Mouse (Mus musculus) stomach, postnatal 0 days (tissue): ENCODE measurements around the gene Foxr1. TPM values are rescaled to one million over a fixed set of nuclear protein-coding genes. Genes with fewer than 3 reads are reported as not detected.
A peak's percentile ranks its signal among the peaks of the same experiment; 100 is the strongest.
"Not testable (repeated sequence)": the region's sequence is repeated elsewhere in the genome, so short reads cannot be mapped to it uniquely, and the experiment has no call there.

Source experiments
- ATAC-seq: fragments of 200-750 bp; cut with Nextera tagmentation; 2 replicates; pipeline ENCODE4 v1.8.0; 2017; ENCODE audit not compliant: low FRiP score, low TSS enrichment
- DNase-seq: peaks from one replicate; pipeline ENCODE4 v3.0.0-alpha.2; 2016; ENCODE audit warnings: low spot score
- H3K27ac ChIP-seq: fragments of 300-500 bp; sonication (generic); replicated peaks from 2 replicates; pipeline ENCODE4 v1.5.1; 2014; ENCODE audit warnings: mild to moderate bottlenecking, control low read depth
- H3K27me3 ChIP-seq: fragments of 300-500 bp; sonication (generic); 2 replicates; pipeline ENCODE4 v1.6.1; 2014; ENCODE audit warnings: low read length; ENCODE audit not compliant: control insufficient read depth, insufficient read depth
- H3K36me3 ChIP-seq: fragments of 300-500 bp; sonication (generic); 2 replicates; pipeline ENCODE4 v1.6.1; 2014; ENCODE audit warnings: low read length, mixed read lengths; ENCODE audit not compliant: control insufficient read depth, insufficient read depth
- H3K4me1 ChIP-seq: fragments of 300-500 bp; sonication (generic); replicated peaks from 2 replicates; pipeline ENCODE4 v1.6.1; 2014; ENCODE audit warnings: antibody characterized with exemption; ENCODE audit not compliant: control insufficient read depth, insufficient read depth
- H3K4me2 ChIP-seq: fragments of 300-500 bp; sonication (generic); replicated peaks from 2 replicates; pipeline ENCODE4 v1.6.1; 2014; ENCODE audit warnings: low read depth, mild to moderate bottlenecking, control low read depth, moderate library complexity
- H3K4me3 ChIP-seq: fragments of 300-500 bp; sonication (generic); 2 replicates; pipeline ENCODE4 v1.5.1; 2014; ENCODE audit warnings: low read depth, low read length, control low read depth
- H3K9ac ChIP-seq: fragments of 300-500 bp; sonication (generic); 2 replicates; pipeline ENCODE4 v1.6.1; 2014; ENCODE audit warnings: mild to moderate bottlenecking, low read length, control low read depth, mixed read lengths
- H3K9me3 ChIP-seq: fragments of 300-500 bp; sonication (generic); 2 replicates; pipeline ENCODE4 v1.6.1; 2016; ENCODE audit warnings: low read length; ENCODE audit not compliant: control insufficient read depth
- CTCF ChIP-seq: IDR thresholded peaks from 2 replicates; pipeline ENCODE4 v1.5.1; 2016; ENCODE audit warnings: antibody characterized with exemption, low read depth, mild to moderate bottlenecking, moderate library complexity
- EP300 ChIP-seq: optimal IDR thresholded peaks from 2 replicates; pipeline ENCODE3; 2016; ENCODE audit warnings: antibody characterized with exemption
- WGBS: fragments of 180-500 bp; shearing (Covaris S2); extraction: QIAGEN DNeasy Blood & Tissue Kit; methylation state at CpG from one replicate; pipeline ENCODE4 v1.1.7; 2014; 5-methylcytosine and 5-hydroxymethylcytosine counted together
- polyA plus RNA-seq: library from polyadenylated mRNA; unstranded; fragments of >200 nt; fragmentation: Nextera tagmentation; extraction: Ambion mirVana; gene quantifications from 2 replicates; pipeline ENCODE4 v1.2.1, GENCODE M21; 2015

The Foxr1 gene
- polyA plus RNA-seq, 1 experiment from 2014 or later = 0.05 TPM

DNA sequence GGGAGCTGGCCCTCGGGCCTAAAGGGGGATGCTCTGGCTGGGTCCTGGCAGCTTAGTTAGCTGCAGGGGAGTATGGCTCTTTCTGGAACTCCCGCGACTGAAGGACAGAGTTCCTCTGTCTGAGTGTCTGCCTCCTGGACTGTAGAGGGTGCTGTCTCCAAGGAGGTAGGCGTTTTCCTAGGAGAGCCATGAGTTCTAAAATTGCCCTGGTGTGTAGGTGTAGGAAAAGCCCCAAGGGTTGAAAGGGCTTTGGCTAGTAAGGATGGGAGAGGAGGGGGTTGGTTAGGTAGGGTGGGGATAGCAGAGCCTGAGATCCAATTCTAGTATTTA, 13.9 kb upstream of the Foxr1 start, which contains the start of gene Upk2:
TSS of gene Upk2 (minus strand) at position 86 of the 330 bp plus-strand sequence.
- no peaks in the 10 kb centered on the region for H3K36me3 ChIP-seq
- H3K27ac ChIP-seq = no peak within 1 kb of the TSS
- TF ChIP-seq CTCF (peak; percentile 62), EP300 (no peak)
- 39% methylated on average over 4 of the region's 4 CpGs for WGBS
- no peaks in the 10 kb centered on the region for H3K9me3 ChIP-seq
- no peaks in the 10 kb centered on the region for H3K27me3 ChIP-seq
- H3K4me1 ChIP-seq = no peaks in the 10 kb centered on the region
- peak within 1 kb of the TSS; percentile 24; the same call in 1 of the 2 replicates for H3K4me2 ChIP-seq
- H3K4me3 ChIP-seq = no peak within 1 kb of the TSS
- peak; percentile 30 for DNase-seq
- peak; percentile 40 for ATAC-seq
- H3K9ac ChIP-seq = no peak within 1 kb of the TSS

DNA sequence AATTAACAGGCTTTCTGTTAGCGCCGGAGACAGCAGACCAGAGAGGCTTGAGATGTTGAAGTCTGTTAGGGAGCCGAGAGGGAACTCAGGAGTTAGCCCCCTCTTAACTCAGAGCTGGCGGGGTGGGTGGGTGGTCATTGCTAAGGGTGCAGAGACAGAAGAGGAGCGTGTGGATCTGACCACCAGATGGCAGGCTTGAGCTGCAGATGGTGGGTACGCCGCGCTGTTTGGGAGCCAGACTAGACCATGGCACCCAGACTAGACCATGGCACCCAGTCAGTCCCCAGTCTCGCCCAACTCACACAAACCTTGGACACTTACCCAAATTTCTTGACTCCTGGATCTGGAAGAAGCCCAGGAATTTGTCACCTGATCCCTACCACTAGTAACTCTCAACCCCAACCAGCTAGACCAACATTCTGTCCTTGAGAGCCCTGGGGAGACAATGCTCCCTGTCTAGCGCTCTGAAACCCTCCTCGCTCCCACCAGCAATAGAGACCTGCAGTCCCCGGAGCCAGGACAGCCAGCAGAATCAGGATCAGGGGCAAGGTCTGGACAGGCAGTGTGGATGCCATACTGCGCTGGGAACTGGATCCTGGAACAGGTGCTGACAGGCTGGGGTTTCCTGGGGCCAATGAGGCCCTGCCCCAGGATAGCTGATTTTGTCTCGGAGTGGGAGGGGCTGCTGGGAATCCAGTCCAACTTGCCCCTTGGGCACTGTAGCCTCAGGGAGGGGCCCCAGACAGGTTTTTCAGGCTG, 13.4 kb upstream of the Foxr1 start:
- DNase-seq = peak; percentile 86
- Histone ChIP-seq H3K27me3 (no peaks in the 10 kb centered on the region), H3K27ac (no peak overlapping the region), H3K9ac (no peak overlapping the region), H3K4me1 (no peaks in the 10 kb centered on the region), H3K4me3 (no peak overlapping the region), H3K9me3 (no peaks in the 10 kb centered on the region), H3K4me2 (peak overlapping the region; percentile 24; the same call in 1 of the 2 replicates), H3K36me3 (no peaks in the 10 kb centered on the region)
- peak; percentile 84 for ATAC-seq
- TF ChIP-seq CTCF (peak; percentile 92), EP300 (no peak)
- 13% methylated on average over 14 of the region's 14 CpGs for WGBS

DNA sequence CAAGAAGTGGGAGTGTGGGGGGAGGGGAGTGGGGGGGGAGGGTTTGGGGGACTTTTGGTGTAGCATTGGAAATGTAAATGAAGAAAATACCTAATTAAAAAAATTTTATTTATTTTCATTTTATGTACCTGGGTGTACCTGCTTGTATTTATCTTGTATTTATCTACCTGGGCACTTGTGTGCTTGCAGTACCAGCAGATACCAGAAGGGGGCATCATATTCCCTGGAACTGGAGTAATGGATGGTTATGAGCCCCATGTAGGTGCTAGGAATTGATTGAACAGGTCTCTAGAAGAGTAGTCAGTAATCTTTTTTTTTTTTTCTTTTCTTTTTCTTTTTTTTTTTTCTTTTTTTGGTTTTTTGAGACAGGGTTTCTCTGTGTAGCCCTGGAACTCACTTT, 9.5 kb upstream of the Foxr1 start:
- Histone ChIP-seq H3K9me3 (no peaks in the 10 kb centered on the region), H3K27ac (no peak overlapping the region), H3K36me3 (no peaks in the 10 kb centered on the region), H3K4me3 (no peak overlapping the region), H3K4me1 (no peaks in the 10 kb centered on the region), H3K9ac (no peak overlapping the region), H3K4me2 (no peak overlapping the region), H3K27me3 (no peaks in the 10 kb centered on the region)
- ATAC-seq (no peak), DNase-seq (no peak)
- TF ChIP-seq CTCF = peak; percentile 56
- TF ChIP-seq EP300 = no peak

DNA sequence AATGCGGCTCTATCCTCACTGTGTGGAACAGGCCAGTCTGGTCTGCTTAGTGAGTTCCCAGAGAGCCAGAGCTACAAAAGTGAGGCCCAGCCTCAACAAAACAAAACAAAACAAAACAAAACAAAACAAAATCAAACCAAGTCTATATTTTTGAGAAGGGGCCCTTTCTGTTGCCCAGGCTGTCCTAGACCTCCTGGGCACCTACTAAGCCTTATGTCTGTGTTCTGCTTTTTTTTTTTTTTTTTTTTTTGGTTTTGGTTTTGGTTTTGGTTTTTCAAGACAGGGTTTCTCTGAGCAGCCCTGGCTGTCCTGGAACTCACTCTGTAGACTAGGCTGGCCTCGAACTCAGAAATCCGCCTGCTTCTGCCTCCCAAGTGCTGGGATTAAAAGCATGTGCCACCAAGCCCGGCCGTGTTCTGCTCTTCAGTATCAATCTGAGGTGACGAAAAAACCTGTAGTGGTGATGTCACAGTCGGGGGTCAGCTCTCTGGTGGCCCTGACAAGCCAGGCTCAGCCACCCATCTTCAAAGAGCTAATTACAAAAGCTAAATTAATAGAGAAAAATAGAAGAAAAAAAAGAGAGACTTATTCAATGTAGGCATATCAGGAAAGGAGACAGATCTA, 3.6 kb upstream of the Foxr1 start:
- H3K27me3 ChIP-seq, H3K9me3 ChIP-seq, H3K4me3 ChIP-seq, ATAC-seq, DNase-seq, H3K9ac ChIP-seq, H3K4me1 ChIP-seq, H3K27ac ChIP-seq, H3K4me2 ChIP-seq, H3K36me3 ChIP-seq: not testable (repeated sequence)
- WGBS = 79% methylated on average over 7 of the region's 7 CpGs

DNA sequence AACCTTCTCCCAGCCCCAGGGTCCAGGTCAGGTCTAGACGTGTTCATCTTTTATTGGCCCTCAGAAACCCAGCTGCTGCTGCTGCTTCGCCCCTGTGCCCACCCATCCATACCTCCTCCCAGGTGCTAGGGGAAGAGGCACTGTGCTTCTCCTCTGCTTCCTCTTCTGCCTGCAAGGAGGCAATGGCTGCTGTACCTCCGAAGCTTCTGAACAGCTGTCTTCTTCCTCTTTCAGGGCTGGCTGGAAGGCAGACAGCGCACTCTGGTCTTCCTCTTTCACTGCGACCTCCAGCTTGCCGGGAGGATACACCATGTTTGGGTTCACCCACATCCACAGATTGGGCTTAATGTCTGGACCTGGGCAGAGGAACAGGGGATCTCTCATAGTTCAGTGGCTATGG, 5.2 kb downstream of the Foxr1 start:
- ATAC-seq (no peak), DNase-seq (no peak)
- TF ChIP-seq EP300 = no peak
- no peak for TF ChIP-seq CTCF
- Histone ChIP-seq H3K27ac (no peak overlapping the region), H3K4me2 (no peak overlapping the region), H3K4me1 (no peaks in the 10 kb centered on the region), H3K27me3 (no peaks in the 10 kb centered on the region), H3K9ac (no peak overlapping the region), H3K4me3 (no peak overlapping the region), H3K36me3 (no peaks in the 10 kb centered on the region), H3K9me3 (no peaks in the 10 kb centered on the region)
- 74% methylated on average over 6 of the region's 6 CpGs for WGBS

DNA sequence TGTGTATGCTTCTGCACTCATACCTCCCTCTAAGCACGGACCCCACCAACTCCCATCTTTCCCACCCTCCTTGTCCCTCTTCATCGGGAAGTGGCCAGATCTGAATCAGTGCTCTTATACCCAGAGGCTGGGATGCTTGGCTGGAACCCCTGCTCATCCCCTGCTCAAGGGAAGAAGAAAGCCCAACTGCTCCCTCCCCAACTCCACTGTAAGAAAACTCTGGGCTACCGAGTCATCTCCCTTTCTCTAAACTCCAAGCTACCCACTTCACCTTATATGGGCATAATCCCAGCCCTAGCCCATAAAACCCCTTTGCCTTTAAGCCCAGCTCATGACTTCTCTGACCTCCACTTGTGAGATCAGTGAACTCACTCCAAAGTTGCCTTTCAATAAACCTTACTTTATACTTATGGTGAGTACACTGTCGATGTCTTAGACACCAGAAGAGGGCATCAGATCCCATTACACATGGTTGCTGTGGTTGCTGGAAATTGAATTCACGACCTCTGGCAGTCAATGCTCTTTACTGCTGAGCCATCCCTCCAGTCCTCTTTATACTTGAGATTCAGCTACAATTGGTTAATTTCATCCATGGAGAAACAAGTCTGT, 8.3 kb downstream of the Foxr1 start:
- TF ChIP-seq CTCF = no peak
- TF ChIP-seq EP300 = no peak

More for the DNA sequence above, 8.3 kb downstream of the Foxr1 start:
- Histone ChIP-seq H3K36me3 (no peaks in the 10 kb centered on the region), H3K27me3 (no peaks in the 10 kb centered on the region), H3K4me3 (no peak overlapping the region), H3K4me1 (no peaks in the 10 kb centered on the region), H3K4me2 (no peak overlapping the region), H3K9ac (no peak overlapping the region), H3K27ac (no peak overlapping the region), H3K9me3 (no peaks in the 10 kb centered on the region)
- no peak for ATAC-seq
- DNase-seq = no peak
- WGBS = 44% methylated on average over 5 of the region's 5 CpGs
